Mouse (Mus musculus) hindbrain, embryonic 12.5 days (tissue): Measurements from ENCODE around the gene Gga3. TPM values are rescaled to one million over a fixed set of nuclear protein-coding genes. Genes with fewer than 3 reads are reported as not detected.

Experiments
- ATAC-seq: fragments of 200-750 bp; cut with Nextera tagmentation; 2 replicates; pipeline ENCODE4 v1.8.0; 2017; ENCODE audit warnings: moderate TSS enrichment; ENCODE audit not compliant: low FRiP score
- H3K27ac ChIP-seq: fragments of 300-500 bp; sonication (generic); 2 replicates; pipeline ENCODE4 v1.5.1; 2016; ENCODE audit warnings: mild to moderate bottlenecking
- H3K27me3 ChIP-seq: fragments of 300-500 bp; sonication (generic); 2 replicates; pipeline ENCODE4 v1.6.1; 2016; ENCODE audit warnings: mild to moderate bottlenecking
- H3K36me3 ChIP-seq: fragments of 300-500 bp; sonication (generic); 2 replicates; pipeline ENCODE4 v1.6.1; 2016; ENCODE audit warnings: mild to moderate bottlenecking
- H3K4me1 ChIP-seq: fragments of 300-500 bp; sonication (generic); 2 replicates; pipeline ENCODE4 v1.6.1; 2016
- H3K4me2 ChIP-seq: fragments of 300-500 bp; sonication (generic); replicated peaks from 2 replicates; pipeline ENCODE4 v1.6.1; 2016; ENCODE audit warnings: mild to moderate bottlenecking
- H3K4me3 ChIP-seq: fragments of 300-500 bp; sonication (generic); 2 replicates; pipeline ENCODE4 v1.5.1; 2016; ENCODE audit warnings: mild to moderate bottlenecking
- H3K9ac ChIP-seq: fragments of 300-500 bp; sonication (generic); 2 replicates; pipeline ENCODE4 v1.6.1; 2016; ENCODE audit warnings: mild to moderate bottlenecking, moderate library complexity
- H3K9me3 ChIP-seq: fragments of 300-500 bp; sonication (generic); replicated peaks from 2 replicates; pipeline ENCODE4 v1.6.1; 2016; ENCODE audit warnings: mild to moderate bottlenecking
- WGBS: fragments of 180-500 bp; shearing (Covaris S2); methylation state at CpG from one replicate; pipeline ENCODE4 v1.1.7; 2016; 5-methylcytosine and 5-hydroxymethylcytosine counted together
- polyA plus RNA-seq: library from polyadenylated mRNA; unstranded; fragments of >200 nt; fragmentation: Nextera tagmentation; extraction: Ambion mirVana; gene quantifications from 2 replicates; pipeline ENCODE4 v1.2.1, GENCODE M21; 2016

Gga3 gene
- polyA plus RNA-seq, 1 experiment from 2014 or later: 30.3 TPM

DNA sequence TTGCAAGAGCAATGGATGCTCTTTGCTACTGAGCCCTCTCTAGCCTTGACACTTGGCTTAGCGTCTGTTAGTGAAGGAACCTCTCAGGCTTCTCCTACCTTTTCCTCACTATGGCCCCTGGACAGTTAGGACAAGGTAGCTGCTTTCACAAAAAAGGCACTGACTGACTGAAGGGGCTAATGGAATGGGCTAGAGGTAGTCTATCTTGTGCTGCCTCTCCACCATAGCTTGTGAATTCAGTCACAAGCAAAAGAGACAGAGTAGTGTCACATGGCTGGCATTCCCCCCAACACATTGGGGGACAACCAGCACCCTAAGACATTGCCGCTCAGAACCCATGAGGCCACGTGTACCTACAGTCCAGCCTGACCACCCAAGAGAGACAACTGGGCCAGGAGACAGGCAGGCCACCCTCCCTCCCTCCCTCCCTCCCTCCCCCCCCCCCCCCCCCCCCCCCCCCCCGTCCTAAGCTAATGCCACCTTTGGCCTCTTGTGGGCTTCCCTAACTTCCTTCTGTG lies 36.5 kb upstream of the Gga3 start:
- WGBS: 86% methylated on average over 3 of the region's 4 CpGs
- Histone ChIP-seq H3K27ac (no peak overlapping the region), H3K9ac (no peak overlapping the region), H3K27me3 (no peaks in the 10 kb centered on the region), H3K4me1 (no peaks in the 10 kb centered on the region; the same call in 1 of the 2 replicates), H3K36me3 (peaks cover 8% of the 10 kb centered on the region; the same call in 1 of the 2 replicates), H3K9me3 (no peaks in the 10 kb centered on the region), H3K4me3 (no peak overlapping the region), H3K4me2 (no peak overlapping the region)
- no peak for ATAC-seq

DNA sequence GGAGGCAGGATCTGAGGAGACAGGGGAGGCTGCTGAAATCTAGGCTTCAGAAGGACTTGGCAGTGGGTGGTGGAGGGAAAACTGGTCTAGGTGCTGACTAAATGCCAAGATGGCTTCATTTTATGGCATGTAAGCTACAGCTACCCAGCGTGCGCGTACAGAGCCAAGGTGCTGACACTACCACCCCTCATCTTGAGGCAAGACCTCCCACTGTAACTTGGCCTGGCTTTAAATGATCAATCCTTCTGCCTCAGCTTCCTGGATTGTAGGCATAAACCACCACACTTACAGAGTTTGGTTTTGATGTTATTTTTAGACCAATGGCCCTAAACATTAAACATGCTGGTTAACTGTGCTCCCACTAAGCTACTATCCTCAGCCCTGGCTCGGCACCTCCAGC lies 35.7 kb upstream of the Gga3 start:
- Histone ChIP-seq H3K4me3 (no peak overlapping the region), H3K27me3 (no peaks in the 10 kb centered on the region), H3K4me2 (no peak overlapping the region), H3K9ac (no peak overlapping the region), H3K9me3 (no peaks in the 10 kb centered on the region), H3K27ac (no peak overlapping the region), H3K36me3 (peaks cover 6% of the 10 kb centered on the region; the same call in 1 of the 2 replicates), H3K4me1 (no peaks in the 10 kb centered on the region; the same call in 1 of the 2 replicates)
- ATAC-seq: no peak
- WGBS: 88% methylated on average over 4 of the region's 4 CpGs

DNA sequence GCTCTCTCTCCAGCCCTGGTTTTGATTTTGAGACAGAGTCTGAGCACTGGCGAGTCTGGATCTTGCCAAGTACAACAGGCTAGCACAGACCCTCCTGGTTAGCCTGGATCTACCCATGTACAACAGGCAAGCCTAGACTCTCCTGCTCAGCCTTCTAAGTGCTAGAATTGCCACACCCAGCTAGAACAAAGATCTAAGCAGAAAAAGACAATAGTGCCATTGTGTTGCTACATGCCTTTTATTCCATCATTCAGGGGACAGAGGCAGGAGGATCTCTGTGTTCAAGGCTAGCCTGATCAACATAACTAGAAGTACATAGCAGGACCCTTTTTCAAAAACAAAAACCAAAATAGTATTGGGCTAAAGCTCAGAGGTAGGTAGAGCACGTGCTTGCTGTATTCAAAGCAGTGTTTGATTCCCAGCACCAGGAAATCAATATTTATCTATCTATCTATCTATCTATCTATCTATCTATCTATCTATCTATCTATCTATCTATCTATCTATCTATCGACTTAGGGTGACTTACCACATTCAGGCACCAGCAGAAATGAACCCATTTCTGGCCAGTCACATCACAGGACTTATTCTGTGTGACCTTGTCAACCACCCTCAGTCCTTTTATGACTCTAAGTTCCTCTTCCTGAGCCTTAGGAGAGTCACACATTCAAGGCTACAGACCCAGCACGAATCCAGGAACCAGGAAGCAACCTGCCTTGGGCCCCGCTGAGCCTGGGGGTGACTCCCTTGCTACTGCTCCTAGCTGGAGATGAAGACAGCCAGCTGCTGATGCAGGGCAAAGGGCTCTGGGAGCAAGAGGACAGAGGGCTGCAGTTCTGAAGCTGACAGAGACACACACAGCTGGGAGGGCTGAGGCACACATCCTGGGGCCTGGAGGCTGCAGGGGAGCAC lies 34.9 kb upstream of the Gga3 start:
- no peaks in the 10 kb centered on the region for H3K36me3 ChIP-seq
- no peak overlapping the region for H3K9ac ChIP-seq
- 82% methylated on average over 5 of the region's 5 CpGs for WGBS
- ATAC-seq: no peak
- H3K4me3 ChIP-seq: no peak overlapping the region
- no peaks in the 10 kb centered on the region for H3K27me3 ChIP-seq
- no peak overlapping the region for H3K27ac ChIP-seq
- no peaks in the 10 kb centered on the region; the same call in 1 of the 2 replicates for H3K4me1 ChIP-seq
- H3K9me3 ChIP-seq: no peaks in the 10 kb centered on the region
- H3K4me2 ChIP-seq: no peak overlapping the region

DNA sequence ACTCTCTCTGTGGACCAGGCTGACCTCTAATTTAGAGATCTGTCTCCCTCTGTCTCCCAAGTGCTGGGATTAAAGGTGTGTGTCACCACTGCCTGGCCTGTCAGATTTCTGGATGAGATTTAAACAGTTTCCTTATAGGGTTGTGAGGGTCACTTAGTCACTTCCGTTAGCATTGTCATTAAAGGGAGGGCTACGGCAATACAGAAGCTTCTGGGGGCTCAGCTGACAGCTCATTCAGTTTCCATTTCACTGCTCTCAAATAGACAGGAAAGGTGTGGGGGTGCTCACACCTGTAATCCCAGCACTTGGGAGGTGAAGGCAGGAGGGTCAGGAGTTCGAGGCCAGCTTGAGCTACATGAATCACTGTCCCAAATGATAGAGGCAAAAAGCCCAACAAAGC lies 33.1 kb upstream of the Gga3 start:
- H3K9me3 ChIP-seq: no peaks in the 10 kb centered on the region
- H3K9ac ChIP-seq: no peak overlapping the region
- no peaks in the 10 kb centered on the region; the same call in 1 of the 2 replicates for H3K4me1 ChIP-seq
- H3K4me3 ChIP-seq: no peak overlapping the region
- no peak overlapping the region for H3K4me2 ChIP-seq
- no peak for ATAC-seq
- WGBS: 78% methylated on average over 3 of the region's 3 CpGs
- H3K27ac ChIP-seq: no peak overlapping the region
- H3K27me3 ChIP-seq: no peaks in the 10 kb centered on the region
- no peaks in the 10 kb centered on the region for H3K36me3 ChIP-seq

DNA sequence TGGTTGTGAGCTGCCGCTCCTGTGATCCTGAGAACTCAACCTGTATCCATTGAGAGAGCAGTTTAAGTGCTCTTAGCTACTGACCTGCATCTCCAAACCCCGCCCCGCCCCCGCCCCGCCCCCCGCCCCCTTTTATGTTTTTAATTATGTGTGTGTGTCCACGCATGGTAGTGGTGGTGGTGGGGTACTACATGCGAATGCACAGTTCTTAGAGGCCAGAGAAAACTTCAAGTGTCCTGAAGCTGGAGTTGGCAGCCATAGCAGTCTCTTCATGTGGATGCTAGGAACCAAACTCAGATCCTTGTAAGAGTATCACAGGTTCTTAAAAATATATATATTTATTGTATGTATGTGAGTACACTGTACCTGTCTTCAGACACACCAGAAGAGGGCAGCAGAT lies 31.6 kb upstream of the Gga3 start:
- no peak overlapping the region for H3K9ac ChIP-seq
- H3K4me2 ChIP-seq: no peak overlapping the region
- H3K4me3 ChIP-seq: no peak overlapping the region
- H3K36me3 ChIP-seq: no peaks in the 10 kb centered on the region
- H3K27ac ChIP-seq: no peak overlapping the region
- H3K4me1 ChIP-seq: no peaks in the 10 kb centered on the region; the same call in 1 of the 2 replicates
- ATAC-seq: no peak
- 76% methylated on average over 8 of the region's 8 CpGs for WGBS
- no peaks in the 10 kb centered on the region for H3K9me3 ChIP-seq
- H3K27me3 ChIP-seq: no peaks in the 10 kb centered on the region

DNA sequence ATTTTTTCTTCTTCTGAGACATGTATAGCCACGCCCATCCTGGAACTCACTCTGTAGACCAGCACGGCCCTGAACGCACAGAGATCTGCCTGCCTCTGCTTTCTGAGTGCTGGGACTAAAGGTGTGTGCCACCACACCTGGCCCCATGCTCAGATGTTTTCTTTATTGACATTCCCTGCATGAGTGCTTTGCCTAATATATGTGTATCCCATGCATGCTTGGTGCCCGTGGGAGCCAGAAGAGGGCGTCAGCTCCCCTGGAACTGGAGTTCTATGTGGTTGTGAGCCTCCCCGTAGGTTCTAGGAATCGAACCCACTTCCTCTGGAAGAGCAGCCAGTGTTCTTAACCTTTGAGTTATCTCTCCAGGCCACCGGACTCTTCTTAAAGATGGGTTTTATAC lies 31.2 kb upstream of the Gga3 start:
- no peak for ATAC-seq
- whole genome bisulfite sequencing: 87% methylated on average over 8 of the region's 8 CpGs
- no peak overlapping the region for H3K9ac ChIP-seq

DNA sequence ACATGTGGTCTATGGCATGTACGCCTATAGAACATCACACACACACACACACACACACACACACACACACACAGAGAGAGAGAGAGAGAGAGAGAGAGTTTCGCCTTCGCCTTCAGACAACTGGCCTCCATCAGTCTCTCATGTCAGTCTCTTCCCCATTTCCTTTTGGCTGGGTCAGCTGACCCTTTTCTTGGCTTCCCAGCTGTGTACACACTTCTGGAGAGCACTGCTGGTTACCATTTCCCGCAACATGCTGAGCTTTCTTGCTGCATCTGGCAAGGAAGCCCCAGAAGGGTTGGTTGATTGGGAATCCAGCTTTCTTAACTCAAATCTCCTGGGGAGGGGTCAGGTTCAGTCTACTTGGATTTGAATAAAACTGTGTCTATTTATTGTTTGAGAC lies 30.3 kb upstream of the Gga3 start:
- WGBS: 80% methylated on average over 3 of the region's 4 CpGs
- H3K4me2 ChIP-seq: no peak overlapping the region
- no peaks in the 10 kb centered on the region for H3K36me3 ChIP-seq
- ATAC-seq: no peak
- H3K27ac ChIP-seq: no peak overlapping the region
- H3K9ac ChIP-seq: no peak overlapping the region
- H3K4me3 ChIP-seq: no peak overlapping the region
- no peaks in the 10 kb centered on the region; the same call in 1 of the 2 replicates for H3K4me1 ChIP-seq
- H3K9me3 ChIP-seq: no peaks in the 10 kb centered on the region
- H3K27me3 ChIP-seq: no peaks in the 10 kb centered on the region

More for the DNA sequence above, 31.2 kb upstream of the Gga3 start:
- H3K4me3 ChIP-seq: no peak overlapping the region
- no peaks in the 10 kb centered on the region; the same call in 1 of the 2 replicates for H3K4me1 ChIP-seq
- no peak overlapping the region for H3K27ac ChIP-seq
- no peak overlapping the region for H3K4me2 ChIP-seq
- H3K9me3 ChIP-seq: no peaks in the 10 kb centered on the region
- no peaks in the 10 kb centered on the region for H3K27me3 ChIP-seq
- no peaks in the 10 kb centered on the region for H3K36me3 ChIP-seq

DNA sequence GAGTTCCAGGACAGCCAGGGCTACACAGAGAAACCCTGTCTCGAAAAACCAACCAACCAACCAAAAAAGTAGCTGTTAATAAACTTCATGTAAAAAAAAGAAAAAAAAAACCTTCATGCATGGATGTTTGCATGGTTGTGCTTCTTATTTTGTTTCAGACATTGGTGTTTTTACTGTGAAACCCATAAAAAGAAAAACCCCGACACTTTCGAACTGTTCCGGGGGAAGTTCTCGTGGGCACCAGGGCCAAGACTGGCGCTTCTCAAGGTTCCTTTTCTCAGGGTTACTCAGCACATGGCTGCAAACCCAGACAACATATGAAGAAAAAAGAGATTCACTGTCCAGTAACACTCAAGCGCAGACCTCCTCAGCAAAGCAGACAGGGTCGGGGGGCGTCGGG lies 29.0 kb upstream of the Gga3 start:
- Histone ChIP-seq H3K4me2 (no peak overlapping the region), H3K9me3 (no peaks in the 10 kb centered on the region), H3K27ac (no peak overlapping the region), H3K36me3 (no peaks in the 10 kb centered on the region), H3K4me1 (peaks cover 2% of the 10 kb centered on the region; the same call in 1 of the 2 replicates), H3K9ac (no peak overlapping the region), H3K4me3 (no peak overlapping the region), H3K27me3 (no peaks in the 10 kb centered on the region)
- no peak for ATAC-seq
- 91% methylated on average over 10 of the region's 10 CpGs for WGBS

DNA sequence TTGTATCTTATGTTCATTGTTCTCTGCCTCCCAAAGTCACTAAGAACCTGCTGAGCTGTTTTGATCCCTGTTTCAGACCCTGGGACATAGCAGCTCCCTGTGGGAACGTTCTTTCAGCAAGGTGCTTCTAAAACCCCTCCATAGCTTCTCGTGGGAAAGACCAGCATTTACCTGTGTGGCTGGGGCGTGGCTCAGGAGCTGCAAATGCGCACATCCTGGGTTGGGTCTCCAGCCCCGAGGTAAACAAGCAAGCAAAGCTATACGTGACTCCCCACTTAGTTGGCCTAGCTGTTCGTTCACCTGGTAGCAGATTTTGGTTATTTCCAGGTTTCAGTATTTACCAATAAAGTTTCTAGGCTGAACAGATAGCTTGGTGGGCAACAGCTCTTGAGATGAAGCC lies 28.4 kb upstream of the Gga3 start:
- peaks cover 6% of the 10 kb centered on the region for H3K4me1 ChIP-seq
- no peaks in the 10 kb centered on the region for H3K36me3 ChIP-seq
- H3K4me3 ChIP-seq: no peak overlapping the region
- H3K27ac ChIP-seq: no peak overlapping the region
- no peaks in the 10 kb centered on the region for H3K9me3 ChIP-seq
- no peak for ATAC-seq
- H3K9ac ChIP-seq: no peak overlapping the region
- H3K4me2 ChIP-seq: no peak overlapping the region
- WGBS: 76% methylated on average over 7 of the region's 7 CpGs
- H3K27me3 ChIP-seq: no peaks in the 10 kb centered on the region

DNA sequence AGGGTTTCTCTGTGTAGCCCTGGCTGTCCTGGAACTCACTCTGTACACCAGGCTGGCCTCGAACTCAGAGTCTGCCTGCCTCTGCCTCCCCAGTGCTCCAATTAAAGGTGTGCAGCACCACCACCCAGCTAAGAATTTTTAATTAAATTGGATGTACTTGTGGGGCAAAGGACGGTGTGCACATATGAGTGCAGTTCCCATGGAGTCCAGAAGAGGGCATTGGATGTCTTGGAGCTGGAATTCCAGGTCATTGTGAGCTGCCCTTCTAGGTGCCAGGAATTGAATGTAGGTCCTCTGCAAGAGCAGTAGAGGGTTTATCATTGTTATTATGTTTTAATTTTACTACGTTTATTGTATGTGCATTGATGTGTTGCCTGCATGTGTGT lies 27.6 kb upstream of the Gga3 start:
- no peak overlapping the region for H3K4me2 ChIP-seq
- 19% methylated on average over 3 of the region's 3 CpGs for WGBS
- ATAC-seq: no peak
- H3K4me3 ChIP-seq: no peak overlapping the region
- peaks cover 10% of the 10 kb centered on the region for H3K4me1 ChIP-seq
- no peak overlapping the region for H3K27ac ChIP-seq
- no peak overlapping the region for H3K9ac ChIP-seq
- H3K36me3 ChIP-seq: no peaks in the 10 kb centered on the region
- no peaks in the 10 kb centered on the region for H3K9me3 ChIP-seq
- H3K27me3 ChIP-seq: no peaks in the 10 kb centered on the region

DNA sequence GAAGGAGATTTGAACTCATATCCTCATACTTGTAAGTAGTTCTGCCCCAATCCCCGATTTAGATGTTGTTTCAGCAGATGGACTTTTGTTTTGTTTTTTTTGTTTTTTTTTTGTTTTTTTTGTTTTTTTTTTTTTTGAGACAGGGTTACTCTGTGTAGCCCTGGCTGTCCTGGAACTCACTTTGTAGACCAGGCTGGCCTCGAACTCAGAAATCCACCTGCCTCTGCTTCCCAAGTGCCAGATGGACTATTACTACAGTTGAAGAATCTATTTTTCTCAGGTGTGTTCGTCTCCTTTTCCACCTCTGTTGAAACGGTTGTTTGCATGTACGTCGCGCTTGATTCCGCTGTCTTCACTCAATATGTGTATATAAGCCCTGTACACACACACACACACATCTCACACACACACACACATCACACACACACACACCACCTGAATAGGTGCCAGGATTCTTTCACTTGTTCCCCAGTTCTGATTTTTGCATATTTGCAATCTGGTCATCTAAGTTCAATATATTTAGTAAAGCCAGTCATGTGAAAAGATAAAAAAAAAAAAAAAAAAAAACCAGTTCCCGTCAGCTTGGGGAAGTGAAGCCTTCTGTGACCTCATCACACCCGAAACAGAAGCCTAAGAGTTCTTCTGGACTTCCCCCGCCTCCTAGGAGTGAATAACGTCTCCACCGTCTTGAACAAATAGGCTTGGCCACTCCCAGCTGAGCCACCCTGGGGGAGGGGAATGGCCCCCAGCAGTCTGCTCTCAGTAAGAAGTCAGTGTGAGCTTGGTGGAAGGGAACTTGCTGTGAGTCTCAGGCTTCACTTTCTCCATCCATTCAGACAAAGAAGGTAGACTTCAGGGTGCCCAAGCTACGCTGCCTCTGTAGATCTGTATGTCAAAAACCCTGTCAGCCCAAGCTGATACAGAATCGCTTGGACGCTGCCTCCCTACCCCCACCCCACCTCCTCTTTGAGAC lies 27.0 kb upstream of the Gga3 start:
- H3K4me2 ChIP-seq: no peak overlapping the region
- H3K36me3 ChIP-seq: no peaks in the 10 kb centered on the region
- WGBS: 52% methylated on average over 16 of the region's 16 CpGs
- no peak overlapping the region for H3K4me3 ChIP-seq
- peaks cover 10% of the 10 kb centered on the region for H3K4me1 ChIP-seq
- no peak for ATAC-seq
- no peaks in the 10 kb centered on the region for H3K27me3 ChIP-seq
- no peak overlapping the region for H3K9ac ChIP-seq
- no peak overlapping the region for H3K27ac ChIP-seq
- no peaks in the 10 kb centered on the region for H3K9me3 ChIP-seq
